Mouse (Mus musculus) neural tube, embryonic 11.5 days (tissue): Measurements from ENCODE around the gene Hnrnpr. TPM values are rescaled to one million over a fixed set of nuclear protein-coding genes. Genes with fewer than 3 reads are reported as not detected.

Experiments used
- ATAC-seq: fragments of 200-750 bp; cut with Nextera tagmentation; 2 replicates; pipeline ENCODE4 v1.8.0; 2017; ENCODE audit warnings: moderate number of reproducible peaks, mild to moderate bottlenecking, moderate TSS enrichment, moderate library complexity; ENCODE audit not compliant: insufficient read depth, low FRiP score, low TSS enrichment
- DNase-seq: peaks from one replicate; pipeline ENCODE4 v3.0.0-alpha.2; 2015; ENCODE audit warnings: low spot score
- H3K27ac ChIP-seq: fragments of 300-500 bp; sonication (generic); 2 replicates; pipeline ENCODE4 v1.5.1; 2014; ENCODE audit warnings: low read depth, mild to moderate bottlenecking, low read length
- H3K27me3 ChIP-seq: fragments of 300-500 bp; sonication (generic); 2 replicates; pipeline ENCODE4 v1.6.1; 2014; ENCODE audit warnings: mild to moderate bottlenecking, low read length, mixed read lengths; ENCODE audit not compliant: control insufficient read depth, insufficient read depth
- H3K36me3 ChIP-seq: fragments of 300-500 bp; sonication (generic); 2 replicates; pipeline ENCODE4 v1.6.1; 2014; ENCODE audit warnings: mild to moderate bottlenecking, low read length, moderate library complexity, mixed read lengths; ENCODE audit not compliant: control insufficient read depth, insufficient read depth
- H3K4me1 ChIP-seq: fragments of 300-500 bp; sonication (generic); 2 replicates; pipeline ENCODE4 v1.6.1; 2014; ENCODE audit warnings: low read length, mixed read lengths; ENCODE audit not compliant: control insufficient read depth, insufficient read depth
- H3K4me2 ChIP-seq: fragments of 300-500 bp; sonication (generic); 2 replicates; pipeline ENCODE4 v1.6.1; 2014; ENCODE audit warnings: low read depth, mild to moderate bottlenecking, moderate library complexity
- H3K4me3 ChIP-seq: fragments of 300-500 bp; sonication (generic); 2 replicates; pipeline ENCODE4 v1.5.1; 2014; ENCODE audit warnings: low read depth, low read length
- H3K9ac ChIP-seq: fragments of 300-500 bp; sonication (generic); 2 replicates; pipeline ENCODE4 v1.6.1; 2014; ENCODE audit warnings: mild to moderate bottlenecking, low read length
- H3K9me3 ChIP-seq: fragments of 300-500 bp; sonication (generic); 2 replicates; pipeline ENCODE4 v1.6.1; 2016; ENCODE audit warnings: low read length; ENCODE audit not compliant: control insufficient read depth
- WGBS: fragments of 180-500 bp; shearing (Covaris S2); extraction: QIAGEN DNeasy Blood & Tissue Kit; methylation state at CpG from one replicate; pipeline ENCODE4 v1.1.7; 2014; 5-methylcytosine and 5-hydroxymethylcytosine counted together
- polyA plus RNA-seq: library from polyadenylated mRNA; unstranded; fragments of >200 nt; fragmentation: Nextera tagmentation; extraction: Ambion mirVana; gene quantifications from 2 replicates; pipeline ENCODE4 v1.2.1, GENCODE M21; 2014

Hnrnpr gene
- polyA plus RNA-seq, 1 experiment from 2014 or later, result 184 TPM

GRCm38 (mm10) chr4:136290781-136291595 is 19.8 kb upstream of the Hnrnpr start:
- Histone ChIP-seq H3K4me2 (no peak overlapping the region), H3K36me3 (peaks cover 14% of the 10 kb centered on the region), H3K9me3 (no peaks in the 10 kb centered on the region), H3K4me1 (peaks cover 6% of the 10 kb centered on the region), H3K4me3 (no peak overlapping the region), H3K27me3 (peaks cover 17% of the 10 kb centered on the region), H3K27ac (no peak overlapping the region), H3K9ac (0 out of 2 replicates have a peak overlapping the region, but pooled peaks have one; percentile 14)
- ATAC-seq, result no peak
- 42% methylated on average over 39 of the region's 39 CpGs for WGBS
- peak; percentile 24 for DNase-seq

GRCm38 (mm10) chr4:136291692-136292091 is 19.1 kb upstream of the Hnrnpr start:
- no peak for DNase-seq
- H3K27me3 ChIP-seq, result peaks cover 17% of the 10 kb centered on the region
- ATAC-seq, result no peak
- no peak overlapping the region for H3K4me2 ChIP-seq
- H3K9me3 ChIP-seq, result no peaks in the 10 kb centered on the region
- peaks cover 4% of the 10 kb centered on the region for H3K4me1 ChIP-seq
- H3K27ac ChIP-seq, result no peak overlapping the region
- peaks cover 14% of the 10 kb centered on the region for H3K36me3 ChIP-seq
- H3K9ac ChIP-seq, result no peak overlapping the region
- 96% methylated on average over 6 of the region's 6 CpGs for WGBS
- no peak overlapping the region for H3K4me3 ChIP-seq

- H3K9ac ChIP-seq, result no peak overlapping the region
- H3K4me2 ChIP-seq, result no peak overlapping the region
- WGBS, result 80% methylated on average over 7 of the region's 7 CpGs
- H3K4me3 ChIP-seq, result no peak overlapping the region
- no peaks in the 10 kb centered on the region for H3K9me3 ChIP-seq
- H3K27me3 ChIP-seq, result no peaks in the 10 kb centered on the region; the same call in 1 of the 2 replicates
- no peaks in the 10 kb centered on the region for H3K36me3 ChIP-seq
- no peaks in the 10 kb centered on the region for H3K4me1 ChIP-seq
- ATAC-seq, result no peak
- no peak overlapping the region for H3K27ac ChIP-seq
- no peak for DNase-seq
Measured at GRCm38 (mm10) chr4:136295941-136296340, 14.8 kb upstream of the Hnrnpr start.

- no peak overlapping the region for H3K27ac ChIP-seq
- no peak overlapping the region for H3K4me3 ChIP-seq
- DNase-seq, result no peak
- no peaks in the 10 kb centered on the region for H3K27me3 ChIP-seq
- H3K4me2 ChIP-seq, result no peak overlapping the region
- WGBS, result 82% methylated on average over 4 of the region's 4 CpGs
- H3K9me3 ChIP-seq, result no peaks in the 10 kb centered on the region
- H3K36me3 ChIP-seq, result no peaks in the 10 kb centered on the region
- H3K4me1 ChIP-seq, result no peaks in the 10 kb centered on the region
- H3K9ac ChIP-seq, result no peak overlapping the region
- no peak for ATAC-seq
Measured at GRCm38 (mm10) chr4:136302462-136302861, 8.3 kb upstream of the Hnrnpr start.

GRCm38 (mm10) chr4:136304181-136304580 is 6.6 kb upstream of the Hnrnpr start:
- ATAC-seq, result no peak
- H3K27me3 ChIP-seq, result no peaks in the 10 kb centered on the region
- no peak overlapping the region for H3K4me3 ChIP-seq
- no peak for DNase-seq
- H3K9ac ChIP-seq, result no peak overlapping the region
- 44% methylated on average over 2 of the region's 2 CpGs for WGBS
- H3K27ac ChIP-seq, result no peak overlapping the region
- H3K4me2 ChIP-seq, result no peak overlapping the region
- H3K36me3 ChIP-seq, result no peaks in the 10 kb centered on the region
- H3K4me1 ChIP-seq, result no peaks in the 10 kb centered on the region
- no peaks in the 10 kb centered on the region for H3K9me3 ChIP-seq

- Histone ChIP-seq H3K27ac (no peak overlapping the region), H3K9ac (no peak overlapping the region), H3K9me3 (no peaks in the 10 kb centered on the region), H3K36me3 (no peaks in the 10 kb centered on the region), H3K4me2 (no peak overlapping the region), H3K4me1 (peaks cover 10% of the 10 kb centered on the region), H3K4me3 (no peak overlapping the region), H3K27me3 (no peaks in the 10 kb centered on the region)
- DNase-seq (no peak), ATAC-seq (no peak)
- WGBS, result 56% methylated on average over 2 of the region's 2 CpGs
Measured at GRCm38 (mm10) chr4:136308355-136308754, 2.4 kb upstream of the Hnrnpr start.

GRCm38 (mm10) chr4:136309780-136310179 is 962 bp upstream of the Hnrnpr start:
- Histone ChIP-seq H3K9ac (peak overlapping the region; percentile 67), H3K27me3 (no peaks in the 10 kb centered on the region), H3K4me3 (peak overlapping the region; percentile 100), H3K36me3 (no peaks in the 10 kb centered on the region), H3K4me1 (peaks cover 15% of the 10 kb centered on the region), H3K27ac (no peak overlapping the region; the same call in 1 of the 2 replicates), H3K9me3 (no peaks in the 10 kb centered on the region), H3K4me2 (peak overlapping the region; percentile 67)
- DNase-seq (peak; percentile 53), ATAC-seq (no peak)
- WGBS, result 4% methylated on average over 11 of the region's 11 CpGs

GRCm38 (mm10) chr4:136311042-136311999 is 579 bp downstream of the Hnrnpr start:
- ATAC-seq, result peak; percentile 14; the same call in 1 of the 2 replicates
- WGBS, result under 1% methylated on average over 79 of the region's 81 CpGs

More at GRCm38 (mm10) chr4:136311042-136311999, 579 bp downstream of the Hnrnpr start:
- Histone ChIP-seq H3K4me3 (peak overlapping the region; percentile 100), H3K9ac (peak overlapping the region; percentile 100), H3K9me3 (no peaks in the 10 kb centered on the region), H3K27ac (peak overlapping the region; percentile 99), H3K36me3 (no peaks in the 10 kb centered on the region), H3K4me2 (peak overlapping the region; percentile 51), H3K4me1 (peaks cover 15% of the 10 kb centered on the region), H3K27me3 (no peaks in the 10 kb centered on the region)
- peak; percentile 58 for DNase-seq
